Mouse (Mus musculus) testis, adult 2 months (tissue): ENCODE results near the gene Rbmxl2. TPM values are rescaled to one million over a fixed set of nuclear protein-coding genes. Genes with fewer than 3 reads are reported as not detected.

Experiments used
- H3K27ac ChIP-seq: fragments of 200-500 bp; 2 replicates; pipeline ENCODE4 v1.5.1; 2012; ENCODE audit warnings: low read depth, low read length; ENCODE audit not compliant: control insufficient read depth, insufficient read depth
- H3K27me3 ChIP-seq: fragments of 200-500 bp; 2 replicates; pipeline ENCODE4 v1.6.1; 2012; ENCODE audit warnings: mild to moderate bottlenecking, low read length, moderate library complexity; ENCODE audit not compliant: control insufficient read depth, insufficient read depth
- H3K36me3 ChIP-seq: fragments of 200-500 bp; 2 replicates; pipeline ENCODE4 v1.6.1; 2012; ENCODE audit warnings: mild to moderate bottlenecking, low read length; ENCODE audit not compliant: control insufficient read depth, insufficient read depth
- H3K4me1 ChIP-seq: fragments of 200-500 bp; 2 replicates; pipeline ENCODE4 v1.6.1; 2012; ENCODE audit warnings: low read length; ENCODE audit not compliant: control insufficient read depth, insufficient read depth
- H3K4me3 ChIP-seq: fragments of 200-500 bp; 2 replicates; pipeline ENCODE4 v1.5.1; 2012; ENCODE audit warnings: low read depth, mild to moderate bottlenecking, low read length, moderate library complexity, mixed read lengths; ENCODE audit not compliant: control insufficient read depth
- CTCF ChIP-seq: fragments of 200-500 bp; IDR thresholded peaks from 2 replicates; pipeline ENCODE4 v1.5.1; 2012; ENCODE audit warnings: low read depth, mild to moderate bottlenecking, inconsistent platforms, low read length, moderate library complexity; ENCODE audit not compliant: control insufficient read depth, insufficient read depth, insufficient replicate concordance
- POLR2A ChIP-seq: fragments of 200-500 bp; IDR thresholded peaks from 2 replicates; pipeline ENCODE4 v1.6.1; 2012; ENCODE audit warnings: low read depth, mild to moderate bottlenecking, inconsistent platforms, low read length, moderate library complexity; ENCODE audit not compliant: control insufficient read depth
- polyA plus RNA-seq: library from polyadenylated mRNA; depleted of rRNA; stranded (reverse); fragments of >200 nt; gene quantifications from 2 replicates; pipeline ENCODE4 v1.2.3, GENCODE M21; 2012; rRNA removed

The Rbmxl2 gene
- polyA plus RNA-seq, 1 experiment, result 49.0 TPM

GRCm38 (mm10) chr7:107216845-107217244, 7.6 kb downstream of the Rbmxl2 start:
- no peaks in the 10 kb centered on the region for H3K36me3 ChIP-seq

DNA sequence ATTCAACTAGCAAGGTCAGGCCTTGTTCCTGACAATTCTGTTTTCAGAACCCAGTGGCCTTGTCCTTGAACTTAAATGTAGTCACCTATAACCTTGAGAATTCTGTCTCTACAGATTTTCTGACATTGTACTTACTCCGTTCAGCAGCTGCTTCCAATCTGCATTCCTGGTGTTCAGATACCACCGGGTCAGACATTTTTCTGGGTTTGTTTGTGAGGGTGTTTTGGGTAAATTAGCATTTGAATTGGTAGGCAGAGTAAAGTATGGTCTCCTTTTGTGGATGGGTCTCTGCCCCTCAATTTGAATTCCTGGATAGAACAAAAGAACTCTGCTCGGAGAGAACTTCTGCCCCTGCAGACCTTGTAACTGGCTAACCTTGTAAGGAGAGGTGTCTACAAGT, 27.6 kb downstream of the Rbmxl2 start:
- H3K4me1 ChIP-seq, result no peaks in the 10 kb centered on the region
- no peak overlapping the region for H3K4me3 ChIP-seq
- no peak overlapping the region for H3K27ac ChIP-seq
- H3K27me3 ChIP-seq, result no peaks in the 10 kb centered on the region
- H3K36me3 ChIP-seq, result no peaks in the 10 kb centered on the region
- TF ChIP-seq CTCF, result no peak
- TF ChIP-seq POLR2A, result no peak

More at GRCm38 (mm10) chr7:107216845-107217244, 7.6 kb downstream of the Rbmxl2 start:
- no peaks in the 10 kb centered on the region for H3K27me3 ChIP-seq
- H3K4me3 ChIP-seq, result no peak overlapping the region
- TF ChIP-seq POLR2A, result no peak
- TF ChIP-seq CTCF, result no peak
- no peaks in the 10 kb centered on the region for H3K4me1 ChIP-seq
- H3K27ac ChIP-seq, result no peak overlapping the region

- no peak overlapping the region for H3K4me3 ChIP-seq
- TF ChIP-seq POLR2A, result no peak
- no peak for TF ChIP-seq CTCF
- no peak overlapping the region for H3K27ac ChIP-seq
- H3K27me3 ChIP-seq, result no peaks in the 10 kb centered on the region
- no peaks in the 10 kb centered on the region for H3K4me1 ChIP-seq
- H3K36me3 ChIP-seq, result no peaks in the 10 kb centered on the region
Measured at GRCm38 (mm10) chr7:107237498-107237897, 28.3 kb downstream of the Rbmxl2 start.

DNA sequence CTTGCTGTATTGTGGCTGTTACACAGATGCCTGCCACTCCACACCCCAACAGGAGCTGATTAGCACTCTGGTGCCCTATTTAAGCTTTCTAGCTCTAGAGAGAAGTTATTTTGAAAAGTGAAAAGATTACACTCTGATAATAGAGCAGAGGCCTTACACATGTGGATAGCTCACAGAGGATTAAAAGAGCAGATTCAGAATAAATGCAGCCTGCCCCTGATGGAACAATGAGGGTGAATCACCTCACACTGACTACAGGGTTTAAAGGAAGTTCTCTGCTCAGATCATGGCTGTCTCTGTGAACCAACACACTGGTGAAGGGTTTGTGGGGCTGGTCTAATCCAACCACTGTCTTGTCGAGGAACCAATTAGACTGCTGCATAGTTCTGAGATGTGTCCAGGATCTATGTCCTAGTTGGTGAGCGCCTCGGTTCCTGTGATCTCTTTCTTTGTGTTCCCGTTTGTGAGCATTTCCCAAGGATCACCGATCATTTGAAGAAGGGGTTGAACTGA, 32.2 kb downstream of the Rbmxl2 start:
- TF ChIP-seq CTCF (no peak), POLR2A (no peak)
- H3K4me3 ChIP-seq, result no peak overlapping the region
- no peaks in the 10 kb centered on the region for H3K36me3 ChIP-seq
- no peak overlapping the region for H3K27ac ChIP-seq
- H3K27me3 ChIP-seq, result no peaks in the 10 kb centered on the region
- H3K4me1 ChIP-seq, result no peaks in the 10 kb centered on the region

DNA sequence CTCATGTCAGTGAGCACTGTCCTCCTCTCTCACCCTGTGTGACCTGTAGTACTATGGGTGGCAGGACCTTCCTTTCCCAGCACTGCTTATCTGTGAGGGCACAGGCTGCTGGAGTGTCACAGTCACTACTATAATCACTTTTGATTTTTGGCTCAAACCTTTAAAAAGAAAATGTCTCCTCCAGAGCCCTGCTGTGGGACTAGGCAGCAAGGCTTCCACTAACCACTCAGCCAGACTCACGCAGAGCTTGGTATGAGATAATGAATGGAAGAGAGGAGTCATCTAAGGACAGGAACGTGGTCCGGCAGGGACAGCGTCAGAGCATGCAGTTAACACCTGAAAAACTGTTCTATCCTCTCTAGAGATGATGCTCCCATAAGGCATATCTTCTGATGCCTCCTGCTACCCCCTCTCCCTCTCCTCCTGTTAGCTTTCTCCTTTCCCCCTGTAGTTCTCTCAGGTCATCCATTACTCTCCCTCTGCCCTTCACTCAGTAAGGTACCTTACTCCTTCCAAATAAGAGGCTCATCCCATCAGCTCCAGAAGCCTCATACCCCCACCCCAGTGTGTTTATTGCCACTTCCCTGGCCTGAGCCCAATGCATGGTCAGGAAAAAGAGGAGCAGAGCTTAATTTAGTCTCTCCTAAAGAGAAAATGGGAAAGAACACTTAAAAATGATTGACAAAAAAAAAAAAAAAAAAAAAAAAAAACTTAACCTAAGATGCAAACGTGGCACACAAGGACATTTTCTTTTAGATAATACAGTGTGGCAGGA, 41.2 kb downstream of the Rbmxl2 start:
- Histone ChIP-seq H3K36me3 (no peaks in the 10 kb centered on the region), H3K27ac (no peak overlapping the region), H3K4me1 (no peaks in the 10 kb centered on the region), H3K4me3 (no peak overlapping the region), H3K27me3 (no peaks in the 10 kb centered on the region)
- no peak for TF ChIP-seq POLR2A
- TF ChIP-seq CTCF, result no peak

DNA sequence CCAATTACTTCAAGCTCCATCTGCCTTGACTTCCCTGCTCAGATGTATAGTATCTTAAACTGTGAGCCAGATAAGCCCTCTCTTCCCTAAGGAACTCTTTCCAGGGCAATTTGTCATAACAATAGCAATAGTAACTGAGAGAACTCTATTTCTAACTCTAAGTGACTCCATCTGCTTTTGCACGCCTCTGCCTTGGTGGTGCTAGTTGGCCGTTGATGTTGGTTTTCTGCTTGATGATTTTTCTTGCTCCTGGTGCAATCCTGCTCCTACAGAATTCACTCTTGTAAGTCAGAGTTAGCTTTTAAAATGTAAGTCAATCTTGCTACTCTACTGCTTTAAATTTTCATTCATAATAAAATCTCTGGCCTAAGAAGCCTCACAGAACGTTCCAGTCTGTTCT, 44.1 kb downstream of the Rbmxl2 start:
- H3K36me3 ChIP-seq, result no peaks in the 10 kb centered on the region
- no peak for TF ChIP-seq POLR2A
- no peaks in the 10 kb centered on the region for H3K27me3 ChIP-seq
- H3K4me3 ChIP-seq, result no peak overlapping the region
- no peak overlapping the region for H3K27ac ChIP-seq
- no peaks in the 10 kb centered on the region for H3K4me1 ChIP-seq

DNA sequence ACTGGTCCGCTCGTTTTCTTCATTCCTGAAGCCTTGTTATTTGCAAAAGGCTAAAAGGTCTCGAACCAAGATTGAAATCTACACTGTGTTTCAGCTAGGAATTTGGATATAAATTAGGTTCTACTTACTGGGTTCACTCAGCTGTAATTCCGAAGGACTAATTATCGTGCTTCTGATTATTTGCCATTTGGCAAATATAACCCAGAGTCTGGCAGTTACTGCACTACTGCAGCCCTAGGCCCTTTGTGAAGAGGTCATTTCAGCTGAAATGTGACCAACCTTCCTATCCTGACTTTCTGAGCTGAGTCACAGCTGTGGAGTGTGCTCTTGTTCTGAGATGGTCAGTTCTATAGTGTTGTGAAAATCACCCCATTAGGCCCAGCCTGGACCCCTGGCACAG, 50.7 kb downstream of the Rbmxl2 start:
- Histone ChIP-seq H3K36me3 (no peaks in the 10 kb centered on the region), H3K27me3 (no peaks in the 10 kb centered on the region), H3K4me3 (no peak overlapping the region), H3K4me1 (no peaks in the 10 kb centered on the region), H3K27ac (no peak overlapping the region)
- TF ChIP-seq CTCF, result no peak
- TF ChIP-seq POLR2A, result no peak

Other genes with a start within 250 kb of the Rbmxl2 start
- gene Olfr6, start 245.5 kb upstream of the Rbmxl2 start, polyA plus RNA-seq, result not detected in 2 replicates
- not detected in 2 replicates for gene Olfr711, start 234.0 kb upstream of the Rbmxl2 start, polyA plus RNA-seq
- gene Olfr2, start 203.4 kb upstream of the Rbmxl2 start, polyA plus RNA-seq, result 0.09 TPM in 1 of 2 replicates, not detected in the other
- not detected in 2 replicates for gene Olfr713, start 178.3 kb upstream of the Rbmxl2 start, polyA plus RNA-seq
- gene Olfr714, start 138.5 kb upstream of the Rbmxl2 start, polyA plus RNA-seq, result not detected in 2 replicates
- not detected in 2 replicates for gene Olfr17, start 116.2 kb upstream of the Rbmxl2 start, polyA plus RNA-seq
- not detected in 2 replicates for gene Olfr715b, start 99.1 kb upstream of the Rbmxl2 start, polyA plus RNA-seq
- not detected in 2 replicates for gene Olfr715, start 78.4 kb upstream of the Rbmxl2 start, polyA plus RNA-seq
- not detected in 2 replicates for gene Olfr716, start 71.1 kb upstream of the Rbmxl2 start, polyA plus RNA-seq
- gene Nlrp14, start 42.5 kb upstream of the Rbmxl2 start, polyA plus RNA-seq, result 91.1 and 114 TPM in 2 replicates
- 1.6 and 2.0 TPM in 2 replicates for gene Syt9, start 161.3 kb downstream of the Rbmxl2 start, polyA plus RNA-seq